Mouse (Mus musculus) monocyte, adult 2 months (primary cell): Measurements from ENCODE around the gene Cttnbp2nl.

Experiments used
- DNase-seq, 2 experiments: peaks; one replicate each; pipeline ENCODE4 v3.0.0; 2022; ENCODE audit warnings: low spot score in 2 of 2, low read depth in 1 of 2

Gene Cttnbp2nl

GRCm38 (mm10) chr3:105017314-105017713 lies 35.6 kb downstream of the Cttnbp2nl start:
- DNase-seq: no peak

GRCm38 (mm10) chr3:105016204-105016603 lies 36.7 kb downstream of the Cttnbp2nl start:
- DNase-seq: no peak

DNA sequence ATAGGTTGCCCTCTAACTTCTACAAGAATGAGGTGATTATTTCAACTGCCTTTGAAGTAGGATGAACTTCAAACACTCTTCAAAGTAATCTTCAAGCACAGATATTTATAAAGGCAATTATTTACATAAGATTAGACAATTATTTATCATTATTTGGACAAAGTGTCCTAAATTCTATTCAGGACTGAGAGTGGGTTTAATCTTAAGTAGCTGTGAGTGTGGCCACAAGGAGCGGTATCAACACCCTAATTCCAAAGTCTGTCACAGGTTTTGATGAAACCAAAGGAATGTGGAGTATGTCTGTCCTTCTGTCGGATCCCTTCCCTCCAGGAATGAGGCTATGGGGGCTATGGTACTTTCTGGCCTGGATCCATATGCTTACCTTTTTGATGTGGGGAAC lies 38.0 kb downstream of the Cttnbp2nl start:
- no peak for DNase-seq

GRCm38 (mm10) chr3:105012696-105013313 lies 40.1 kb downstream of the Cttnbp2nl start:
- no peak for DNase-seq

DNA sequence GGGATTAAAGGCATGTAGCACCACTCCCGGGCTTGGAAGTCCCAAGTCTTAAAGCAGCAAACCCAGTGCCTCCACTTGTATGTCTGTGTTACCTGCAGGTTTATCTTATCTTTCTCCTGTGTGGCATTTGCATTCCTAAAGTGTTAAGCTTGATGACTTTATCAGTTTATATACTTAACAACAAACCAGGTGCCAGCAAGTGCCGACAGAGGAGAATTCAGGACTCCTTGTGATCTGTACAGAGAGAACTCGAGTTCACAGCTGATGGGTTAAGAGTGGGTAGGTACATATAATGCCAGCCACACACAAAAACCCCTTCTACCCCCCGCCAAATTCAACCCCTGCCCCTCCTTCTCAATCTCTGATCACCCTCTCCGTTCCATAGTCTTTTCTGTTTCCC lies 41.1 kb downstream of the Cttnbp2nl start:
- no peak for DNase-seq

GRCm38 (mm10) chr3:105010681-105011339 lies 42.1 kb downstream of the Cttnbp2nl start:
- no peak for DNase-seq

DNA sequence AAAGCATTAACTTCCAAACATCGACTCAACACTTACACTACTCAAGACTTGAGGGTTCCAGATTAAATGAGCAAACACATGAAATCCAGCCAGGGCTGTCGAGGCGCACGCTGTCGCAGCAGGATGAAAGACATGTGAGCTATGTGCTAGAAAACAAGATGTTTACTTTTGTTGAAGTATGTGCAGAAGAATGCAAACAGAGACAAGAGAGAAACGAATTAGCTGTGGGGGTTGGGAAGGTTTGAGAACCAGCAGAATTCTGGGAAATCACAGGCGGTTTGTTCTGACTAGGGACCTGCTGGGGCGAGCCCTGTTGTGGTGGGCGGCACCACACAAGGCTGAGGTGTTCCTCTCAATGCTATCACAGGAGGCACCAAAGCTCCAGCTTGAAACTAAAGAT lies 44.9 kb downstream of the Cttnbp2nl start:
- DNase-seq: no peak

- no peak for DNase-seq
Measured at GRCm38 (mm10) chr3:105006101-105006500, 46.8 kb downstream of the Cttnbp2nl start.

GRCm38 (mm10) chr3:105005561-105006065 lies 47.3 kb downstream of the Cttnbp2nl start:
- no peak for DNase-seq

DNA sequence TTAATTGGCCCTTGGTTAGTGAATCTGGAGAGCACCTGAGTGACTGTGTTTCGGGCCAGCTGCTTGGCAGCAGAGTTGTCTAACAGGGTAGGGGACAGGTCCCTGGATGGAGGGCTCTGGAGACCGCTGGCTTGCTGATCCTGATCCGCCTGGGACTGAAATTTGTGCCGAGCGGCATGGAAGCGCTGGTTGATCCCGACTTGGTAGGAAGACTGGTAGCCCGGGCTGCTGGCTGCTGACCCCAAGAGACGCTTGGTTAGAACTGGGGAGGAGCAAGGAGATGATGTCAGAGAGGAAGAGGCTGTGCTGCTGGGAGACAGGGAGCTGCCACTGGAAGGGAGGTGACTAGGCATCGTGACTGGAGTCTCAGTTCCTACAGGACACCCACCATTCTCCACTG lies 47.9 kb downstream of the Cttnbp2nl start:
- DNase-seq: no peak

- no peak for DNase-seq
Measured at GRCm38 (mm10) chr3:105003960-105004463, 48.9 kb downstream of the Cttnbp2nl start.

GRCm38 (mm10) chr3:105001374-105001773 lies 51.6 kb downstream of the Cttnbp2nl start:
- DNase-seq: no peak

DNA sequence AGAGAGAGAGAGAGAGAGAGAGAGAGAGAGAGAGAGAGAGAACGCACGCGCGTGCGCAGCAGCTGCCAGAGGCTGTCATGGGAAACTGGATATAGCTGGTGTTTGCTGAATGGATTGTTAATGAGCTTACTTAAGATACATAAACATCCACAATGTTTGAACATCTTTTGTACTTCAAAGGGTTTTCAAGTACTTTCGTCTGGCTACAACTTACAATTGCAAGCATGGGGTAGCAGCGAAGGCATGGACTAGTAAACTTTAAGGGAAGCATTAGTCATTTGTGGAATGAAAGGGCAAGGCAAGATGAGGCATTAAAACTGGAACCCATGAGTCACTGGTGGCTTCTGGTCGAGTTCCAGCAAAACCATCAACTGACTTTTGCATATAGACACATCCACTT lies 52.4 kb downstream of the Cttnbp2nl start:
- DNase-seq: no peak

- DNase-seq: no peak
Measured at GRCm38 (mm10) chr3:104997563-104997962, 55.4 kb downstream of the Cttnbp2nl start.

DNA sequence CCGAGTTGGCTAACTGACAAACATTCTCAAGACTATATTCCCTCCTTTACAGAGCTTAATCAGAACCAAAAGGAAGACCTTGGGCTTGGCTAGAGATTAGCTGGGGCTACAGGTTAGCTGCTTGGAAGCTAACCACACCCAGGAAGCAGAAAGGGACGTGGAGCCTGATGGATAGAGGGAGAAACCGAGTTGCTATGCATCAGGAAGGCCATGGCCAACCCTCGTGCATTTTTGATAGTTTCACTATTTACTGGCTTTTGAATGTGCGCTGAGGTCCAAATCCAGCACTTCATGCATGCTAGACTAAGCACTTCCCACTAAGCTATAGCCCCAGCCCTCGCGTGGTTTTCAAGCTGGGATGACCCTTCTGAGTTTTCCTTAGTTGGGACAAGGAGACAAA lies 57.2 kb downstream of the Cttnbp2nl start:
- no peak for DNase-seq

DNA sequence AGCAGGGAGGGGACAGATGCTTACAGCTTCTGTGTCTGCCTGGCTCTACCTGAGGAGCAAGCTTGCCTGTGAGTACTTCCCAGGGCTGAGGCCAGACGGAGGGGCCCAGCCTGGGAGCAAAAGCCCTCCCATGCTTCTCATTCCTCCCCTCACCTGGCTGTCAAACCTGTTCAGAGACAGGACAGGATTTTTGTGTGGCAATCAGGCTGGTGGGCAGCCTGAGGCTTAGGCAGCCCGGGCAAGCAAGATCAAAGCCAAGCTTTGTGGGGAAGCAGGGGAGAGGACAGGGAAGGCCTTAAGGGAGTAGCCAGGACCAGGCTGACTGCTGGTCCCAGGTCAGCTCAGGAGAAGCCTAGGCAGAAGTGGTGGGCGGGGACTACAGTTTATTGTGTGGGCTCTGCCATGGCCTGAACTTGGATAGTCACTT lies 58.5 kb downstream of the Cttnbp2nl start:
- DNase-seq: no peak

DNA sequence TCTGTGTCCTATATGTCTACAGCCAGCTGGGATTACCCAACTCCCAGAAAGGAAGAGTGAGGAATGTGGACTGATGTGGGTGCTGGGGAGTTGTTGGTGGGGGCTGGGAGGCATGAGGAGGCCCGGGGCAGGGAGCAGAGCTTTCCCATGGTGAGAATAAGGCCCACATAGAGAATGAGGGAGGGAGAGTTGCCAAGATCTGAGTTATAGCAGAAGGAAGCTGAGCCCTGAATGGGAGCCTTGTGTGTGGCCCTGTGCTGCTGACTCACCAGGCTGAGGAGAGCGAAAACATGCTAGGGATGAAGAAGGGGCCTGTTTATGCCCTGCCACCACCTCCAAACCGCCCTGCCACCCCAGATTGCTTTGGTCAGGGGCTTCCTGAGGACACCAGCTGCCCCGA lies 59.1 kb downstream of the Cttnbp2nl start:
- DNase-seq: no peak

GRCm38 (mm10) chr3:104992709-104993388 lies 60.1 kb downstream of the Cttnbp2nl start:
- peak; percentile 70 to 79 for DNase-seq

- DNase-seq: no peak
Measured at GRCm38 (mm10) chr3:104991703-104992102, 61.2 kb downstream of the Cttnbp2nl start.

- DNase-seq: no peak
Measured at GRCm38 (mm10) chr3:104987884-104988283, 65.1 kb downstream of the Cttnbp2nl start.

DNA sequence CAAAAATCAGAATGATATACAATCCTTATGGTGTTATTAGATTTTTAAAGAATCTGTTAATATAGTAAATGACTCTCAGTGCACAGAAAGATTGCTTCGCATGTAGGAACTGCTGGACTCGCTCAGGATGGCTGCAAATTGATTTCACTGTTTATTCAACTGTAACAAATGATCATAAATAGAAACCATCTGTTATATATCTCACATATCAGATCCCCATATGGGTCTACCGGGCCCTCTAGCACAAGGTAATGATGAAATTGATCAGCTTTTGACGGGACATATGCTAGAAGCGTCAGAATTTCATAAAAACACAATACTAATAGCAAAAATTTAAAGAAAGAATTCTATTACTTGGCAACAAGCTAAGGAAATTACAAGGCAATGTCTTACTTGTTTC lies 73.2 kb downstream of the Cttnbp2nl start:
- DNase-seq: no peak
